Mouse (Mus musculus) activated CD4-positive, CD25-positive, alpha-beta regulatory T cell, adult 4 months (primary cell): ENCODE data around the gene Gsto1. TPM values are rescaled to one million over a fixed set of nuclear protein-coding genes. Genes with fewer than 3 reads are reported as not detected.

Experiments
- polyA plus RNA-seq, 2 experiments: library from polyadenylated mRNA; unstranded; fragments of 100-300 nt; shearing (Covaris generic); gene quantifications; one replicate each; pipeline ENCODE4 v1.2.1; 2017

Gsto1 gene
- polyA plus RNA-seq, 2 experiments from 2014 or later = 27.1 to 29.5 TPM

Other genes with a start within 250 kb of the Gsto1 start
- gene Col17a1, start 162.9 kb upstream of the Gsto1 start, polyA plus RNA-seq = not detected
- gene Sfr1, start 123.3 kb upstream of the Gsto1 start, polyA plus RNA-seq = 100 to 1,000 TPM; 132 to 161 TPM
- under 1 TPM in 1 of 2 experiments, not detected in 1; 0.74 TPM for gene Gsto2, start 10.6 kb downstream of the Gsto1 start, polyA plus RNA-seq
- gene Cfap43, start 64.3 kb downstream of the Gsto1 start, polyA plus RNA-seq = under 1 TPM; 0.28 to 0.32 TPM
- gene Itprip, start 64.3 kb downstream of the Gsto1 start, polyA plus RNA-seq = 10 to 100 TPM in 1 of 2 experiments, 1 to 10 TPM in 1; 6.2 to 11.9 TPM
- under 1 TPM in 1 of 2 experiments, not detected in 1; 0.37 TPM for gene Cfap58, start 82.7 kb downstream of the Gsto1 start, polyA plus RNA-seq